Mouse (Mus musculus) myocyte (in vitro differentiated cells): Measurements from ENCODE around the gene BC051019.

Experiments used
- POLR2A ChIP-seq: IDR thresholded peaks from one replicate; pipeline ENCODE4 v1.6.1; 2011; ENCODE audit warnings: low read depth, mild to moderate bottlenecking, control low read depth, moderate library complexity; ENCODE audit not compliant: insufficient read length
- USF1 ChIP-seq: IDR thresholded peaks from one replicate; pipeline ENCODE4 v1.6.1; 2011; ENCODE audit warnings: low read depth, mild to moderate bottlenecking, control low read depth, moderate library complexity

DNA sequence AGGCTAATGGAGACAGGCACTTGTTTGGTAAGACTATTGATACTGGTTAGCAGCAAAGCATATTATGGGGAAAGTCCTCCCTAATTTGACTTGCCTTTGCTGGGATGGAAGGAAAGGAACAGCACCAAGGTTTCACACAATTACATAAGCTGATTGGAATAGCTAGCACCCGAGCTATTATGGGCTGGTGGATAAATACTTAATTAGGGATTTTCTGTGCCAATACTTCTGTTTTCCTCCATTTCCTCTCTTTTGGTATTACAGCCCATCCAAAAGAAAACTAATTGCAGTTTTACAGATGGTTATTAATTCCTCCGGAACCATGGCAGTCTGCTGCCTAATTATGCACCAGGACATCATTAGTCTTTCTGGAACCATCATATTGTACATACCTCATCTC is 40.4 kb upstream of the BC051019 start:
- TF ChIP-seq USF1 (no peak), POLR2A (no peak)
